Mouse (Mus musculus) embryo, embryonic 9.5 days (tissue): ENCODE data around the gene Msh2.
"Not testable (repeated sequence)": the region's sequence is repeated elsewhere in the genome, so short reads cannot be mapped to it uniquely, and the experiment has no call there.

Experiments used
- DNase-seq: peaks from one replicate; pipeline ENCODE4 v3.0.0-alpha.2; 2017; ENCODE audit errors: extremely low spot score

Gene Msh2

DNA sequence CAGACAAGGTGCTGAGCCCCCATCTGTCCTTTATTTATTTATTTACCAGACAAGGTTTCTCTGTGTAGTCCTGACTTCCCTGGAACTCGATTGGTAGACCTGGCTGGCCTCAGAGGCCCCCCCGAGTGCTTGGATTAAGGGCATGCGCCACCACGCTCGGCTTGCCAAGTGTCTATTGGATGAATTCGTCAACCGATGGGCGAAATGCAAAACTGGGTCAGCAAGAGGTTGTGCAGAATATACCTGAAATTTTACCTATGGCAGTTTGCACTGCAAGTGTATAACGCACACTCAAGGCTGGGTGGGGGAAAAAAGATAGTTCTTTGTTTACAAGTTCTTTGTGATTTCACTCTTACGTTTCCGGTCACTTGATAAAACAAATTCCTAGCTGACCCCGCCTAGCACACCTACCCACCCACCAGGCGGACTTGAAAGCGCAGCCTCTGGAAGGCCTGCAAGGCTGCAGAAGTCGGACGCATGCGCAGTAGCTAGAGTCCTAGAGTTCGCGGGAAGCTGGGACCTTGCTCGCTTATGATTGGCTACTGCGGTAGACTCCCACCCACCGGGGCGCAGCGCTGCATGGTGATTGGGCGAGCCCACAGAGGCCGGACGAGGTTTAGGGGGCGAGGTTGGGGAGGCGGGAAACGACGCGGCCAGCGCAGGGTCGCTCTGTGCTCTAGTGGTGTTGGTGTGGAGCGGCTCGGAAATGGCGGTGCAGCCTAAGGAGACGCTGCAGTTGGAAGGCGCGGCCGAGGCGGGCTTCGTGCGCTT is at the start of gene Msh2:
Msh2 (plus strand) TSS at position 441 of the 771 bp plus-strand sequence.
- DNase-seq = peak; percentile 98

- no peak for DNase-seq
Observed at GRCm38 (mm10) chr17:87625510-87626086, 46.5 kb upstream of the Msh2 start.

DNA sequence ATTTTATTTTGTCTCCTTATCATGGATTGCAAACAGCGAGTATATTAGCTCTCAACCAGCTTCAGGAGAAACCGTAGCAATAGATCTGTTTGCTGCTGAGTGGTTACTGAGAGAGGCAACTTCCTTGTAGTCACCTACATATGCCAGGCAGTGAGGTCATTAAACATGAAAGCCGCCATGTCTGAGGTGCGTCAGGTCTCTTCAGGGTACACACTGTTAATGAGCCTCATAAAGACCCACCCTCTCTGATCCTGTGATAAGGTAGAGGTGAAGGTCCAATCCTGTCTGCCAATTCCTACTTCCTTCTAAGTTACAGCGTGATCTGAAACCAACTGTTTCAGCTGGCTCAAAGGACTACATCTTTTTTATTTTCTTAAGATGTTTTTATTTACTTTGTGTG is 44.0 kb upstream of the Msh2 start:
- DNase-seq = no peak

- no peak for DNase-seq
Observed at GRCm38 (mm10) chr17:87628706-87629105, 43.4 kb upstream of the Msh2 start.

DNA sequence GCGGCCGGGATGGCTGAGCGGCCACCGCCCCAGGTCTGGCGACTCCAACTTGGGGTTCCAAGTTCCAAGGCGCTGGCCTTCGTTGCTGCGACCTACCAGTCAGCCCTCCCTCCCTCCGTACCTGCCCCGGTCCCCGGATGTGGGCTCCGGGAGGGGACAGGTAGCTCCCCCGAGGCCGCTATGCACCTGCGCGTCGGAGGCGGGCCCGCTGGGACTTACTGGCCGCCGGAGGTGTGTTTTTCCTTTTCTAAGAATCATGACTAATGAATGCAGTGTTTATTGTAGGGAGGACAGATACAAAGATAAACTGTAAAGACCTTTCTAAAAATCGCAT is 35.1 kb upstream of the Msh2 start:
- no peak for DNase-seq

- no peak for DNase-seq
Observed at GRCm38 (mm10) chr17:87639242-87639641, 32.9 kb upstream of the Msh2 start.

DNA sequence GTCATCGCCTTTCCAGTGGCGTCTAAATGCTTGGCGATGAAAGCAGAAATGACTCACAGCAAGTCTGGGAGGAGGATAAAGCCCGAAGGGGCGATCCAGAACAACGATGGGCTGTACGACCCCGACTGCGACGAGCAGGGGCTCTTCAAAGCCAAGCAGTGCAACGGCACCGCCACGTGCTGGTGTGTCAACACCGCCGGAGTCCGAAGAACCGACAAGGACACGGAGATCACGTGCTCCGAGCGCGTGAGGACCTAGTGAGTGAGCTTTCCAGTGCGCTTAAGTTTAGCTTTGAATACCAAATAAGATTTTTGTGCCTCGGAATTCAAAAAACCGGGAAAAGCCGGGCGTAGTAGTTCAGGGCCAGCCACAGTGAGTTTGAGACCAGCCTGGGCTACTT is 31.9 kb upstream of the Msh2 start:
- DNase-seq = no peak

- DNase-seq = no peak
Observed at GRCm38 (mm10) chr17:87641006-87641405, 31.1 kb upstream of the Msh2 start.

- DNase-seq = no peak
Observed at GRCm38 (mm10) chr17:87642744-87643143, 29.4 kb upstream of the Msh2 start.

- DNase-seq = not testable (repeated sequence)
Observed at GRCm38 (mm10) chr17:87655616-87656015, 16.5 kb upstream of the Msh2 start.

DNA sequence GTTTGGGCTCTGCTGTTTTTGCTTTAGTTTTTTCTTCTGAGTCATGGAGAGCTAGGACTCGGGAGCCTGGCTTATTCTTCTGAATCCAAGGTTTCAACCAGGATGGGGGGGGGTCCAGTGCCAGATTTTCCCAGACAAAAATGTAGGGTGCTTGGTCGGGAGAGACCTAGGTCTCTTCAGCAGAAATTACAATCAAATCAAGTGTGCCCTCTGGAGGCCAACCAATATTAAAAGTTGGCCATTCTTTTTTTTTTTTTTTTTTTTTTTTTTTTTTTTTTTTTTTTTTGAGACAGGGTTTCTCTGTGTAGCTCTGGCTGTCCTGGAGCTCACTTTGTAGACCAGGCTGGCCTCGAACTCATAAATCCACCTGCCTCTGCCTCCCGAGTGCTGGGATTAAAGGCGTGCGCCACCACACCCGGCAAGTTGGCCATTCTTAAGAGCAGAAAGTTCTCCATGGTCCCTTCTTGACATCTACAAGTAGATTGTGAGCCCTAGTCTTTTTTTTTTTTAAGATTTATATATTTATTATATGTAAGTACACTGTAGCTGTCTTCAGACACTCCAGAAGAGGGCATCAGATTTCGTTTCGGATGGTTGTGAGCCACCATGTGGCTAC is 10.1 kb upstream of the Msh2 start:
- not testable (repeated sequence) for DNase-seq

DNA sequence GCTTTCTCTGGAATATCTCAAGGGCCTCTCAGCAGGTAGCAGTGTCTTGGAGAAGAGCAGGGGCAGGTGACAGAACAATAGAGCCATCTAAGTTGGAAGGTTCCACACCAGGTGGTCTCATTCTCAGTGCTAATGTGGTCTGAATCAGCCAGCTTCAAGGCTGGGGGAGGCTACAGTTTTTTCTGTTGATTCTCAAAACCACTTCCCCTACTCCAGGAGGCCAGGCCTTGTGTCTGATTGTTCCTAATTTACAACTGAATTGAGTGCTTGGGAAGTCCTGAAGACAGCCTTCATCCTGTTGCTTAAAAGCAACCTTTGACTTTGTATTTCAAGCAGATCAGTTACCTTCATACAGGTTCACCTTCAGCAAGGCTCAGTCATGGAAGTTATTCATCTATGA is 7.9 kb upstream of the Msh2 start:
- DNase-seq = no peak

DNA sequence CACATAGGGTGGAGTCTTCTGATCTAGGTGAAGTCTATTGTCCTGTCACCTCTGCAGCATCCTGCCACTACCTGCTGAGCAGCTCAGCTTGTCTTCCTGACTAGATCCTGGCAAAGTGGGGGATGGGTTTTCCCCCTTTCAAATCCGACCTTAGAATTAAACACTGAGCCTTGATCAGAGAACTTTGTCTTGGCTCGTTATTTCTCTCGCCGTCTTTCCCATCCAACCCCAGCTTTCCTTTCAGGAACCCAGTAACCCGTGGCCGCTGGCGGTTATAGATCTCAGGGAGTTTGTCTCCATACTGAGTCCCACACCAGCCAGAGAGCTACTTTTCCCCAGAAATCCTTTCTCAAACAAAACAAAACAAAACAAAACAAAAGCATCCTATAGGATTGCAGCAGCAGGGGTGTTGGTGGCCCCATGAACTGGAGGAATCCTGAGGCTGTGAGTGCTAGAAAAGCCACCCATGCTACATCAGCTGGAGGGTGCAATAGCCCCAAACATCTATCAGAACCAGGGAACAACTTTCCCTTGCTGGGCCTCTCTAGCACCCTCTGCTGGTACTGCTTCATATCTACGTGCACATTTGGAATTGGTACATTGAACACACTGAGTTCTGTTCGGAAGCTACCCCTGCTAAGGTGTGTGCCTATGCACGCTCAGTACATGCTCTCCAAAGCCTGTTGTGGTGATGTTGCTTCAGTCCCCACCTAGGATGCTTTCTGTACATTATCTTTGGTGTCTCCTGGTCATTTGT is 6.9 kb upstream of the Msh2 start:
- DNase-seq = peak; percentile 39

- DNase-seq = peak; percentile 58
Observed at GRCm38 (mm10) chr17:87672677-87673286, 652 bp downstream of the Msh2 start.

- DNase-seq = not testable (repeated sequence)
Observed at GRCm38 (mm10) chr17:87676916-87677474, 4.9 kb downstream of the Msh2 start.

DNA sequence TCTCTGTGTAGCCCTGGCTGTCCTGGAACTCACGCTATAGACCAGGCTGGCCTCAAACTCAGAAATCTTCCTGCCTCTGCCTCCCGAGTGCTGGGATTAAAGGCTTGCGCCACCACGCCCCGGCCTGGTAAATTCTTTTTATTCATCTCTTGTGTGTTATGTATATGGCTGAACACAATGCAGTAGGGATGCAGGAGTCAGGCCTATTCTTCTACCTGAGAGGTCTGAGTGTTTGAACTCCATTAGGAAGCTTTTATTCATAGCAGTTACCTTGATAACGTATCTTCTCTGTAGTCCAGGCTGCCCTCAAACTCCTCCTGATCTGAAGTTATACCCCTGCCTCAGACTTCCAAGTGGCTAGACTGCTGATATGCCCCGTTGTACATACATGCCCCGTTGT is 5.5 kb downstream of the Msh2 start:
- no peak for DNase-seq

DNA sequence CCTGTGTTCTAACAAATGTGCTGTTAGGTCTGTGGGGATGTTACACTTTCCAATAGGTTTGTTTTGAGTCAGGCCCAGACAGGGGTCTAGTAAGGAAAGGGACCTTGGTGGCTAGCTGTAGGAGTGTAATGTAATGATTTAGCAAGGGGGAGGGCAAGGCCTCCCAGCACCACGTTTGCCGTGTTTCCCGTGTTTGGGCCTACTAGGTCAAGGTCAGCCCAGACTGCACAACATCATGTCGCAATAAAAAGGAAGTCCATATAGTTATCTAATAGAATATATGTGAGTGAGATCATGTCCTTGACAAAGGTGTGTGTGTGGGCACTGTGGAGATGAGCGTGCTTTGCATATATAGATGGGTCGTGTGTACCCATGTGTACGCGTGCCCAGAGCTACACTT is 17.1 kb downstream of the Msh2 start:
- DNase-seq = no peak

GRCm38 (mm10) chr17:87691958-87692357 is 19.8 kb downstream of the Msh2 start:
- peak; percentile 34 for DNase-seq

DNA sequence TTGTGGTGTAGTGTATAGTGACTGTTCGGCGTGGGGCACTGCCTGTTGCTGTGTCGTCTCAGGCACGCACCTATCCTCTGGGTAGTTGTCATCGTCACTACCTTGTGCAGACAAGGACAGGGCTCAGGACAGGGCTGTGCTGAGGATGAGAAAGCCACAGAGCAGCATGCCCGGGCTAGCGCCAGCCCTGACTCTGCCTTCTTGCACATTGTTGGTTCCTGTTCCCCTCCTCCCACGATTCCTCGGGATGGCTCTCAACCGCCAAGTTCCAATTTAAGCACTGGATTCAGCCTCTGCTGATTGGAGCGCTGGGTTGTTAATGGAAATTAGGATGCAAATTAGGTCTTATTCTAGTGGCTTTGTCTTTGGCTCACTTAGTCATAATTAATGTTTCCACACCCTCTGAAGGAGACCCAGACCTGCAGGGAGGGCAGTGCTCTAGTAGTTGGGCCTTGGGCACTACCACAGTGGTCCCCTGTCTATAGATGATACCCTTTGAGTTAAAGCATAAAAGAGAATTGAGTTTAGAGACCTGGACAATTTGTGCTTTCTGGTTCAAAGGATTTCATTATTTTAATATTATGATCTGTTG is 23.8 kb downstream of the Msh2 start:
- no peak for DNase-seq

DNA sequence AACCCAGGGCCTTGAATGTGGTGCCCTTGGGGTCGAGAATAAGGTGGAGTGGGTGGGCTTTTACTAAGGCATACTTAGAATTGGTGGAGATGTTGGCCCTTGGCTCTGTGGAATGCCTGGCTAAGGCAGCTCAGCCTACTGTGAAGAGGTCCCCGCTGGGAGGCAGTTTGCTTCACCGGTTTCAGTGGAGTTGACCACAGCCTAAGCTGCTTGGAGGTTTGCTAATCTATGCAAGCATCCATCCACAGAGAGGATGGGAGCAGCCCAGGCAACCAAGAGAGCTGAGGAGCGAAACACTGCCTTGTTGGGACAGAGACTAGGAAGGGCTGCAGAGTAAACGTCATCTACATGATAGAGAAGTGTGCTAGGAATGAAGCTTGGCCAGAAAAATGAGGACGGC is 24.7 kb downstream of the Msh2 start:
- no peak for DNase-seq

GRCm38 (mm10) chr17:87698996-87699765 is 27.1 kb downstream of the Msh2 start:
- DNase-seq = no peak
